Mouse (Mus musculus) monocyte, adult 2 months (primary cell): ENCODE data around the gene Aox4.

Experiments used
- DNase-seq, 2 experiments: peaks; one replicate each; pipeline ENCODE4 v3.0.0; 2022; ENCODE audit warnings: low spot score in 2 of 2, low read depth in 1 of 2

Aox4 gene

GRCm38 (mm10) chr1:58301073-58301472, 90.9 kb downstream of the Aox4 start:
- no peak for DNase-seq

- no peak for DNase-seq
Observed at GRCm38 (mm10) chr1:58302015-58302414, 91.8 kb downstream of the Aox4 start.

- DNase-seq: no peak
Observed at GRCm38 (mm10) chr1:58303009-58303408, 92.8 kb downstream of the Aox4 start.

GRCm38 (mm10) chr1:58303726-58304125, 93.5 kb downstream of the Aox4 start:
- no peak for DNase-seq

- DNase-seq: no peak
Observed at GRCm38 (mm10) chr1:58304296-58304695, 94.1 kb downstream of the Aox4 start.

- no peak for DNase-seq
Observed at GRCm38 (mm10) chr1:58307181-58307580, 97.0 kb downstream of the Aox4 start.

- no peak for DNase-seq
Observed at GRCm38 (mm10) chr1:58308594-58308993, 98.4 kb downstream of the Aox4 start.

- DNase-seq: no peak
Observed at GRCm38 (mm10) chr1:58309853-58310252, 99.7 kb downstream of the Aox4 start.

- no peak for DNase-seq
Observed at GRCm38 (mm10) chr1:58311221-58311864, 101.1 kb downstream of the Aox4 start.

- no peak for DNase-seq
Observed at GRCm38 (mm10) chr1:58313173-58313572, 103.0 kb downstream of the Aox4 start.

GRCm38 (mm10) chr1:58315532-58315931, 105.3 kb downstream of the Aox4 start:
- no peak for DNase-seq
